Mouse (Mus musculus): ENCODE measurements at regions not wholly inside any gene's neighbourhood (a gene's known extent, or its start where the extent isn't known, plus 50 kb on each side); places are given as distances from the start of the nearest gene placed in this dataset.
"Not testable (repeated sequence)": the region's sequence is repeated elsewhere in the genome, so short reads cannot be mapped to it uniquely, and the experiment has no call there.

DNA sequence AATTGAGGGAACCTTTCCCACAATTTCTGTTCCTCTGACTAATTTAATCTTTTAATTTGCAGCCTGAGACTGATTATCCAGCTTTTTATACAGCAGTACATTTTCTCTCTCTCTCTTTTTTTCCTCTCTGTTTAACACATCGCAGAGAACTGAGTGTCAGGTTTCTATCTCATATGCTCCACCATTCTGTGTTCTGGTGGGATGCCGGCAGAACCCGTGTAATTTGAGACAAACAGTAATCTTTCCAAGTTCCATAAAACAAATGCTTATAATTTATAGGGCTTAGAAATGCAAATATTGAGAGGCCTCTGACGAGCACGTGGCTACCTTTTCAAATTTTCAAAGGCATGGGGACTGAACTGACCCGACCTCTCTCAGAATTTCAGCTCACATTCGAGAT lies 59.1 kb downstream of the Zbtb18 start:
- peak in 1 of 2 experiments; percentile 53 for DNase-seq (ENCODE audit: low spot score in 2 of 2)

GRCm38 (mm10) chr1:177503946-177504345 lies 61.8 kb downstream of the Zbtb18 start:
- no peak for DNase-seq (ENCODE audit: low spot score in 2 of 2)

DNA sequence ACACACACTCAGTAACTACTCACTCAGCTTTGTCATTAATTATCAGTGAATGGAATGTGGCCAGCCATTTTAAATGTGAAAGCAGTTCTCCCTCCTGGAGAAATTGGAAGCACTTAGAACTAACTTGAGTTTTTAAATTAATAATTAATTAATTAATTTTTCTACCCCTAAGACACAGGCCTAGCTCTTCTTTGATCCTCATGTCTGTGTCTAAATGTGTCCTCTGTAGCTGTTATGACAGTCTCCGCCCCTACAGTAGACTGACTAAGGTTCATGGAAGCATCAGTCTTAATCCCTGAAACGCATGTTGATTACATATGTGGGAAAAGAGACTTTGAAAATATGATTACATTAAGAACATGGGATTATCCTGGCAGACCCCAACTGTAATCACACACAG lies 62.6 kb downstream of the Zbtb18 start:
- no peak for DNase-seq (ENCODE audit: low spot score in 2 of 2)

DNA sequence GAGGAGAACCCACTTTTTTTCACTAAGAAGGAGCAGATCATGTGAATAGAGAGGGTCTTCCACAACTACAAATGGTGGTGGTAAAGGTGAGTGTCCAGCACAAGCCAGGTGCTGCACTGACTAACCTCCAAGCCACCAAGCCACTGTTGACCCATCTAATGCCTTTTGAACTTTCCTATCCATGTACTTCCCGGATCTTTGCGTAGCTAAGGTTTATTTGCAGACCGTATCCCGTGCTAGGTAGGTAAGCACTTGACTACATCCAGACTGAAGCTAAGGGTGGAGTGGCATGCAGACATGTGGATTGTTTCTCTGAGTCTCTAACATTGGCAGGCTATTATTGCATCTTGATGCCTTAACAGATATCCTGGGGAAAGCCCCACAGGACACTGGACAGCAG lies 65.2 kb downstream of the Zbtb18 start:
- DNase-seq (ENCODE audit: low spot score in 2 of 2) = not testable (repeated sequence)

DNA sequence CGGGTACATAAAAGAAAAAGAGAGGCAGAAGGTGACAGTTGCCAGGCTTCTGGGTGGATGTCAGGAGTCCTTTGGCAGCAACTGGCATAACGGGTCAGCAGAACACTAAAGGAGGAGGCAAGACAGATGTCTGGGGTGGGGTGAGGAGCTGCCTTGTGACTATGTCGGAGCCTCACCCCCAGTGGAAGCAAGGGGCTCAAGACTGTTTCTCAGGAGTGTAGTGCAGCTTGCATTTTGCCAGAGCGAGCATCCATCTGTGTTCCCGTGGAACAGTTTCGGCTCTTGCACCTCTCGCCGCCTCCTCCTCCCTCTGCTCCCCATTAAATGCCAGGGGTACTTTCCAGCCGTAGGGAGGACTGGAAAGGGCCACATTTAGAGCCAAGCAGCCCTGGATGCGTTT lies 67.6 kb downstream of the Zbtb18 start:
- peak; percentile 67 to 78 for DNase-seq (ENCODE audit: low spot score in 2 of 2)

DNA sequence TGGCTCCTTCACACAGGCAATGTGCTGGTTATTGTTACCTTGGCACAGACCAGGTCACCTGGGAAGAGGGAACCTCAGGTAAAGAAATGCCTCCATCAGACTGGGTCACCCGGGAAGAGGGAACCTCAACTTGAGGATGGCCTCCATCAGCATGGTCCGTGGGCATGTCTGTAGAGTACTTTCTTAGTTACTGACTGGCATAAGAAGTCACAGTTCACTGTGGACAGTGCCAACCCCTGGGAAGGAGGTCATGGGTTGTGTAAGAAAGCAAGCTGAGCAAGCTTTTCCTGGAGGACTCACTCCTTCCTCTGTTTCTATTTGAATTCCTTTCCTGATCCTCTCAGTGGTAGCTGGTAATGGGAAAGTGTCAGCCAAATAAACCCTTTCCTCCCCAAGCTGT lies 70.0 kb downstream of the Zbtb18 start:
- no peak for DNase-seq (ENCODE audit: low spot score in 2 of 2)

DNA sequence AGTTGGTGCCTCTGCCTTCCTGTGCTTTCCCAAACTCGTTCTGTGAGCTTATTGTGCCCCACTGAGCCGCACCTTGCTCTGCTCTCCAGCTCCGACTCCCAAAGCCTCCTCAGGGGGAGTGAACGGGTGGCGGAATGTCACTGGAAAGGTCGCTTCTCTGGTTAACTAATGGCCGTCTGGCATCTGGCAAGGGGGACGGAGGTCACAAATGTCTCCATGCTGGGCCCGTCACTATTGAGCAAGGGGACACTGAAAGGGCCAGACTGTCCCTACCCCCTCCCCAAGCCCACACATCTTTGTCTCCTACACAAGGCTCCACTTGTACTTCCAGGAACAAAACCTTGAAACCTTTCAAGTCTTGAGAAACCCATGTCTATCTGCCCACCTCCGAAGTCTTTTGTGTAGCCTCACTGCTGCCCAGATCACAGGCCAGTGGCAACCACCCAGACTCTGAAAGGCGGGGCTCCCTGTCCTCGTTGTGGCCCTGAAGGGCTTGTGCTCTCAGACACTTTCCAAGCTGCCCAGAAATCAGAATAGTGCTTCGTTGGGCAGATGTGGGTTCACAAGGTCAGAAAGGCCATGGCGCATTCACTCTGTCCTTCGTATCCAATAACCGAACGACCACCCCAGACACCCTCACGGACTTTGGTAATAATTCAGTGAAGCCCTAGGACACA lies 75.9 kb downstream of the Zbtb18 start:
- no peak for DNase-seq (ENCODE audit: low spot score in 2 of 2)

DNA sequence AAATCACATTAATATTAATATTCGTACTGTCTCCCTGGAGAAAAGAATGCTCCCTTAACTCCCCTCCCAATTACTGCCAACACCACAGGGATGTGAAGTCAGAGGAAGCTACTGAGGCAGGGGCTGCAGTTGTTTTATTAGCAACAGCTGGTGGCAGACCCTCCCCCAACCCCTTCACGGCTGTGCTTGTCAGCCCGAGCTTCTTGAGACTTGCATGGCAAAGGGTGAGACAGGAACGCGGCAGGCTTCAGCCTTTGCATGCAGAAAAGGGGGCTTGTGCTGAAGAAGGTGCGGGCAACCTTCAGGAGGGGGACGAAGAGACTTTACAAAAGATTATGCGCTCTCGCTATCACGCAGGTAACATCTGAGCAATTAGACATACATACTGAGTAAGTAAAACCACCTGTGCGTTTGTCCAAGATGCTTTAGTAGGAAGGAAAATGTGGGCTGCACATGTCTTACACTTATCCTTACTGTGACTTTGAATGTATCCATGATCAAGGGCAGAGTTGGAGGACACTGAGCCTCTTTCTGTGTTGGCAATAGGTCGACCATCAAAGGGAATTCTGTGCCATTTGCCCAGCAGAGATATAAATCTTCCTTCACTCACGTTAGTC lies 76.9 kb downstream of the Zbtb18 start:
- no peak for DNase-seq (ENCODE audit: low spot score in 2 of 2)

GRCm38 (mm10) chr1:177521110-177521509 lies 79.0 kb downstream of the Zbtb18 start:
- no peak for DNase-seq (ENCODE audit: low spot score in 2 of 2)

GRCm38 (mm10) chr1:177525141-177525540 lies 83.0 kb downstream of the Zbtb18 start:
- DNase-seq (ENCODE audit: low spot score in 2 of 2) = no peak

DNA sequence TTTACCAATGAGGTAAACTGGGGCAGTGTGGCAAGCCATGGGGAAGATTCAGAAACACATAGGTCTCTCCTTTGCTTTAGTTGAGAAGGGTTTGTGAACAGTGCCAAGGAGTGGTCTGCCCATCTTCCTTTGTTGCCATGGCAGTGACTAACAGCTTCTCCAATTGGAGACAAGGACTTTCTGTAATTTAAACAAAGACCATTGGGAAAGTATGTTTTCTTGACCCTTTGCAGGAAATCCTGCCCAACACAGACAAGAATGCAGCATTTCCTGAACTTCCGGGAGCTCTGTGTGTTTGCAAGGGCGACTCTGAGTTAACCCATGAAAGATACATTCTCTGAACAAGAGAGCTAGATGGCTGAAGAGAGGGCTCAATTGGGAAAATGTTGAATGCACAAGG lies 89.6 kb downstream of the Zbtb18 start:
- no peak for DNase-seq (ENCODE audit: low spot score in 2 of 2)

- no peak for DNase-seq (ENCODE audit: low spot score in 2 of 2)
These were observed 90.5 kb downstream of the Zbtb18 start for GRCm38 (mm10) chr1:177532656-177533055.

DNA sequence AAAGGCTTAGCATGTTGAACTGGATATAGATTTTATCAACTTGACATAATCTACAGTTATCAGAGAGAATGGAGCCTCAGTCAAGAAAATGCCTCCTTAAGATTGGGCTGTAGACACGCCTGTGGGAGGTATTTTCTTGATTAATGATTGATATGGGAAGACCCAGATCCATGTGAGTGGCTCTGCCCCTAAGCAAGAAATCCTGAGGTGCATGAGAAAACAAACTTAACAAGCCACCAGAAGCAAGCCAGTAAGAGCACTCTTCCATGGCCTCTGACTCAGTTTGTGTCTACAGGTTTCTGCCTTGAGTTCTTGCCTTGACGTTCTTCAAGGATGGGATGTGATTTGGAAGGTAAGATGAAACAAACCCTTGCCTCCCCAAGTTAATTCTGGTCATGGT lies 91.2 kb downstream of the Zbtb18 start:
- DNase-seq (ENCODE audit: low spot score in 2 of 2) = no peak

- DNase-seq (ENCODE audit: low spot score in 2 of 2) = no peak
These were observed 103.0 kb downstream of the Zbtb18 start for GRCm38 (mm10) chr1:177545031-177545735.

DNA sequence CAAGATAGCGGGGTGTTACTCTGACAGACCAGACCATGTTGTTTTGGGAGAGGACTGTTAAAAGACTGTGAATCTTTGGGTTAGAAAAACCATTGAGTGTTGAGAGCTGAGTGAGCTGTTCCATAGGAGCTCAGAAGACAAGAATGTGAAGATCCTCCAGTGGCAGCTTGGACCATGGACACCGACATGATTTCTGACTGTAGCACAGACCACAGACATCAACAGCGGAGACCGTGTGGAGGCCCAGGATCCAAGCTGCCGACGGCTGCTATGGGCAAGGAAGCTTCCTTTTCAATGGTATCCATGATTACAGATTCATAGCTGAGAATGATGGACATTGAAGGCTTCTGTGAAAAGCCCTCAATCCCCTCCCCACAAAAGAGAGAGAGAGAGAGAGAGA lies 105.6 kb downstream of the Zbtb18 start:
- DNase-seq (ENCODE audit: low spot score in 2 of 2) = no peak

- DNase-seq (ENCODE audit: low spot score in 2 of 2) = no peak
These were observed 113.5 kb downstream of the Zbtb18 start for GRCm38 (mm10) chr1:177555471-177556291.

- no peak for DNase-seq (ENCODE audit: low spot score in 2 of 2)
These were observed 115.3 kb downstream of the Zbtb18 start for GRCm38 (mm10) chr1:177557432-177557831.

GRCm38 (mm10) chr1:177557856-177558255 lies 115.7 kb downstream of the Zbtb18 start:
- DNase-seq (ENCODE audit: low spot score in 2 of 2) = no peak

DNA sequence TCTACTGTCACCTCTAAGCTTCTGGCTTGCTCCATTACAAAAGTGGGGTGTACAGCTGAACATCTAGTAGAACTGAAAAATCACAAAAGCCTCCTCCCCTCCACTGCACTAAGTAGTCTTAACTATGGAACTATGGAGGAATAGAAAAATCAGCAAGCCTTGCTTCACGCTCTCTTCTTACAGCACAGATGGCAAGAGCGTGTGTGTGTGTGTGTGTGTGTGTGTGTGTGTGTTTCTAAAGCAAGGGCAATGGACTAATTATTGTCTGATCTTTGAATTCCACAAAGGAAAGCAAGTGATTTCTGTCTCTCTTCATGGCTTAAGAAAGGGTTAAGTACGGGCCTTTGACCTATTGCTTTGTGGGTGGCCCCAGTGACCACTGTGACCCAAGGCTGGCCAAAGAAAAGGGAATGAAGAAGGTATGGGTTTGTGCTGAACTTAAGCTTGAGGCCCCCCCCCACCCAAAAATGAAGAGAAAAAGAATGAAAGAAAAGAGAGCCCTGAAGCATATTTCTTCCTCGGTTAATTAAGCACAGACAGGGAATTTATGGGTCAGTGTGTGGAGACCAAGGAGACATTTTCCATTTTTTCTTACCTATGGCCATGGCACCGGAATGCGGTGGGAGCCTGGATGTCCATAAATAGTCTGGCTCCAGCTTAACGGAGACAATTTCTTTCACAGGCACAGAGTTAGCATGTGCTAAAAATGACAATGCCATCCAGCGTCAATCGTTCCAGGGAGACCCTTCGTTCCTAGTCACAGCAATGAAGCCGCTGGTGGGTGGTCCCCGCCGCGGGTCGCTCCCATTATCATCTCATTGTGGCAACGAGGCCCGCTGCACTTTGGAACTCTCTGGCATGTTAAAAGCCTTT lies 119.8 kb downstream of the Zbtb18 start:
- DNase-seq (ENCODE audit: low spot score in 2 of 2) = no peak

DNA sequence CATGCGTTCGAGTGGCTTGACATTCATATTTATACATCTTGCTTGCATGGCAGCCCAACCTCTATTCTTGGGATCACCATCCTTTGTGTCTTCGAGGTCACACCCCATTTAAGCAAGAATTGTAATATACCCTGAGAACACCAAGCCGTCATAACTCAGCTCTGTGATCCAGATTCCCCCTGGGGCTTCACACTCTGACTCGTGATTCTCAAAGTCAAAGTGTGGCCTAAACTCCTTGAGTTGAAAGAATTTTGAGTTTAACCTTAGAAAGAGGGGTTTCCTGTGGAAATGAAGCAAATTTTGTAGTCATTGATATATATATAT lies 120.4 kb downstream of the Zbtb18 start:
- DNase-seq (ENCODE audit: low spot score in 2 of 2) = no peak

DNA sequence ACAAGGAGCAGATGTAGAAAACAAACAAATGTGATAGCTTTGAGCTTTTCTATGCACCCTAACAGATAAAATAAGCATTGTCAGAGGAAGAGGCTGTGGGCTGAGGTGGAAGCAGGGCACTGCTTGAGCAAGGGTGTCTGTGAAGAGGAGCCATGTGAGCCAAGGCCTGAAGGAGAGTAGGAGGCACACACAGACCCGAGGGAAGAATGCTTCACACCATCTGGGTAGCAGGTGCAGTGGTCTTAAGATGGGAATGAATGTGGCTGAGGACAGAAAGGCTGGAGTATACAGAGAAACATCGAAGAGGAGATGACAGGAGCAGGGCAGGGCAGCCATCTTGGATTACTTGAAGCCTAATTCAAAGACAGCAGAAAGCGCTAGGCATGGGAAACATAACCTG lies 123.5 kb downstream of the Zbtb18 start:
- no peak for DNase-seq (ENCODE audit: low spot score in 2 of 2)
